19 mouse cellular contexts compared by ENCODE assay signal in the genomic region with DNA sequence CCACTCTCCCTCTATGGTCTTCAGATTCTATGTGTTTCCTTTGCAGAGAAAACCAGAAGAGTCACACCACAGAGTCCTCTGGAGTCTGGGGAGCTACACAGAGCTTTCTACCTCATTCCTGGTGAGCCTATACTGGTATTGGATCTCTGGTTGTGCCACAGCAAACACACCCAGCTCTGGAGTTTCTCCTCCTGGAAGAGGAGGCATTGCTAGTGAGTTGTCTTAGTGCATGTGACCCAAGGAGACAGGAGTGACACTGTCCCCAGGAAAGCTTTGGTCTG.
DNase-seq lines count a peak whose midpoint lies in the region; ATAC-seq and TF ChIP-seq lines count a peak whose summit lies in the region.
"Had no signal": no experiment of that assay in that cellular context is flagged by ENCODE, and none has a peak within 500 bp of the region (broad histone marks: within the 10 kb centered on the region; RNA-seq: fewer than 3 reads in every experiment).

No protein-coding gene starts in this region.

- H3K4me1 ChIP-seq in heart, embryonic 13.5 days, result peaks cover 99% of the 10 kb centered on the region
- H3K4me1 ChIP-seq in liver, embryonic 12.5 days, result peaks cover 66% of the 10 kb centered on the region
- peaks cover 72% of the 10 kb centered on the region for H3K4me1 ChIP-seq in heart, postnatal 0 days (ENCODE audit: control insufficient read depth, insufficient read depth)
- peaks cover 77% of the 10 kb centered on the region for H3K4me1 ChIP-seq in liver, embryonic 13.5 days (replicated peaks)
- no peaks in the 10 kb centered on the region for H3K4me1 ChIP-seq in forebrain, embryonic 15.5 days

- no peak for TF ChIP-seq CTCF in heart, postnatal 0 days (IDR thresholded peaks at IDR 0.05; ENCODE audit: low read depth)

- peak overlapping the region; percentile 70 for H3K9ac ChIP-seq in heart, embryonic 13.5 days
- H3K9ac ChIP-seq in liver, embryonic 12.5 days, result no peak overlapping the region
- no peak overlapping the region for H3K9ac ChIP-seq in heart, postnatal 0 days (replicated peaks; ENCODE audit: low read depth, low read length)
- H3K9ac ChIP-seq in liver, embryonic 13.5 days, result 0 out of 2 replicates have a peak overlapping the region, but pooled peaks have one; percentile 6
- no peak overlapping the region for H3K9ac ChIP-seq in forebrain, embryonic 15.5 days (replicated peaks)
- H3K9ac ChIP-seq: embryonic facial prominence, embryonic 12.5 days; limb, embryonic 12.5 days had no signal

- no peaks in the 10 kb centered on the region for H3K9me3 ChIP-seq in heart, embryonic 13.5 days
- H3K9me3 ChIP-seq in liver, embryonic 12.5 days (replicated peaks), result 0 out of 2 replicates have a peak, but pooled peaks cover 4% of the 10 kb centered on the region
- H3K9me3 ChIP-seq in heart, postnatal 0 days (replicated peaks; ENCODE audit: control insufficient read depth, low read length), result no peaks in the 10 kb centered on the region; the same call in 1 of the 2 replicates
- 0 out of 2 replicates have a peak, but pooled peaks cover 6% of the 10 kb centered on the region for H3K9me3 ChIP-seq in liver, embryonic 13.5 days (replicated peaks)
- H3K9me3 ChIP-seq in forebrain, embryonic 15.5 days, result no peaks in the 10 kb centered on the region
- H3K9me3 ChIP-seq: embryonic facial prominence, embryonic 12.5 days had no signal

- no peak for TF ChIP-seq EP300 in heart, postnatal 0 days (IDR thresholded peaks at IDR 0.05; ENCODE audit: low read depth)

- no peaks in the 10 kb centered on the region for H3K27me3 ChIP-seq in heart, embryonic 13.5 days (replicated peaks)
- H3K27me3 ChIP-seq in liver, embryonic 12.5 days (replicated peaks), result 0 out of 2 replicates have a peak, but pooled peaks cover 9% of the 10 kb centered on the region
- no peaks in the 10 kb centered on the region for H3K27me3 ChIP-seq in heart, postnatal 0 days (ENCODE audit: control insufficient read depth, insufficient read depth, low read length)
- peaks cover 2% of the 10 kb centered on the region; the same call in 1 of the 2 replicates for H3K27me3 ChIP-seq in liver, embryonic 13.5 days
- H3K27me3 ChIP-seq in forebrain, embryonic 15.5 days, result no peaks in the 10 kb centered on the region
- H3K27me3 ChIP-seq: embryonic facial prominence, embryonic 12.5 days; limb, embryonic 12.5 days; Patski had no signal

- DNase-seq in heart, postnatal 4 days, result no peak
- no peak for DNase-seq in liver
- no peak for DNase-seq in heart, postnatal 0 days (ENCODE audit: low spot score)
- DNase-seq in liver, embryonic 13.5 days, result no peak
- DNase-seq in adrenal gland, postnatal 25 days, result no peak
- DNase-seq: adrenal gland, postnatal 14 days; cerebellum, adult 9-10 months; right cerebral cortex, adult 18-20 months; thymus, postnatal 25 days had no signal

- ATAC-seq in heart, embryonic 13.5 days (ENCODE audit: extremely low read depth, insufficient number of reproducible peaks, low FRiP score, low TSS enrichment), result no peak
- 0 out of 2 replicates have a peak, but pooled peaks have one; percentile 1 for ATAC-seq in liver, embryonic 12.5 days
- no peak for ATAC-seq in heart, postnatal 0 days (ENCODE audit: insufficient read depth, low read depth)
- ATAC-seq in liver, embryonic 13.5 days (ENCODE audit: low read depth), result no peak
- no peak for ATAC-seq in forebrain, embryonic 15.5 days (replicated peaks)
- ATAC-seq: activated CD4-positive, CD25-positive, alpha-beta regulatory T cell, adult 4 months; forebrain, embryonic 16.5 days; Patski had no signal

- H3K4me3 ChIP-seq in heart, embryonic 13.5 days, result no peak overlapping the region
- no peak overlapping the region for H3K4me3 ChIP-seq in liver, embryonic 12.5 days
- no peak overlapping the region for H3K4me3 ChIP-seq in heart, postnatal 0 days (ENCODE audit: low read depth, low read length)
- no peak overlapping the region for H3K4me3 ChIP-seq in liver, embryonic 13.5 days (replicated peaks)
- no peak overlapping the region for H3K4me3 ChIP-seq in forebrain, embryonic 15.5 days
- H3K4me3 ChIP-seq: embryonic facial prominence, embryonic 12.5 days; layer of hippocampus, adult 2 months; limb, embryonic 12.5 days had no signal

- H3K27ac ChIP-seq in heart, embryonic 13.5 days (replicated peaks), result peak overlapping the region; percentile 81
- peak overlapping the region; percentile 42; the same call in 1 of the 2 replicates for H3K27ac ChIP-seq in liver, embryonic 12.5 days
- H3K27ac ChIP-seq in heart, postnatal 0 days (ENCODE audit: low read depth), result peak overlapping the region; percentile 62
- H3K27ac ChIP-seq in liver, embryonic 13.5 days, result peak overlapping the region; percentile 65; the same call in 1 of the 2 replicates
- no peak overlapping the region for H3K27ac ChIP-seq in forebrain, embryonic 15.5 days (replicated peaks)
- H3K27ac ChIP-seq: hindbrain, postnatal 0 days; layer of hippocampus, adult 2 months; limb, embryonic 12.5 days had no signal

- no peak overlapping the region for H3K4me2 ChIP-seq in heart, embryonic 13.5 days
- no peak overlapping the region for H3K4me2 ChIP-seq in liver, embryonic 12.5 days
- no peak overlapping the region for H3K4me2 ChIP-seq in heart, postnatal 0 days (ENCODE audit: low read depth, low read length)
- H3K4me2 ChIP-seq in liver, embryonic 13.5 days, result peak overlapping the region; percentile 23; the same call in 1 of the 2 replicates
- H3K4me2 ChIP-seq in forebrain, embryonic 15.5 days (replicated peaks), result no peak overlapping the region
- H3K4me2 ChIP-seq: embryonic facial prominence, embryonic 12.5 days; limb, embryonic 12.5 days had no signal

- H3K36me3 ChIP-seq in heart, embryonic 13.5 days, result peaks cover 82% of the 10 kb centered on the region
- H3K36me3 ChIP-seq in liver, embryonic 12.5 days, result peaks cover 13% of the 10 kb centered on the region; the same call in 1 of the 2 replicates
- H3K36me3 ChIP-seq in heart, postnatal 0 days (replicated peaks; ENCODE audit: control insufficient read depth, insufficient read depth, low read length), result peaks cover 43% of the 10 kb centered on the region
- 0 out of 2 replicates have a peak, but pooled peaks cover 2% of the 10 kb centered on the region for H3K36me3 ChIP-seq in liver, embryonic 13.5 days
- no peaks in the 10 kb centered on the region for H3K36me3 ChIP-seq in forebrain, embryonic 15.5 days

Comparison
In these comparisons a context has a peak if more than half of its experiments do, and no peak if none do; other contexts are left out.
1. H3K9ac ChIP-seq: peak in heart, embryonic 13.5 days (single experiment) and liver, embryonic 13.5 days (single experiment); none in liver, embryonic 12.5 days (single experiment), heart, postnatal 0 days (single experiment) and forebrain, embryonic 15.5 days (single experiment).